Mouse (Mus musculus) testis, adult 2 months (tissue): ENCODE data around the gene Slco3a1.

Experiments used
- CTCF ChIP-seq: fragments of 200-500 bp; IDR thresholded peaks from 2 replicates; pipeline ENCODE4 v1.5.1; 2012; ENCODE audit warnings: low read depth, mild to moderate bottlenecking, inconsistent platforms, low read length, moderate library complexity; ENCODE audit not compliant: control insufficient read depth, insufficient read depth, insufficient replicate concordance
- POLR2A ChIP-seq: fragments of 200-500 bp; IDR thresholded peaks from 2 replicates; pipeline ENCODE4 v1.6.1; 2012; ENCODE audit warnings: low read depth, mild to moderate bottlenecking, inconsistent platforms, low read length, moderate library complexity; ENCODE audit not compliant: control insufficient read depth

DNA sequence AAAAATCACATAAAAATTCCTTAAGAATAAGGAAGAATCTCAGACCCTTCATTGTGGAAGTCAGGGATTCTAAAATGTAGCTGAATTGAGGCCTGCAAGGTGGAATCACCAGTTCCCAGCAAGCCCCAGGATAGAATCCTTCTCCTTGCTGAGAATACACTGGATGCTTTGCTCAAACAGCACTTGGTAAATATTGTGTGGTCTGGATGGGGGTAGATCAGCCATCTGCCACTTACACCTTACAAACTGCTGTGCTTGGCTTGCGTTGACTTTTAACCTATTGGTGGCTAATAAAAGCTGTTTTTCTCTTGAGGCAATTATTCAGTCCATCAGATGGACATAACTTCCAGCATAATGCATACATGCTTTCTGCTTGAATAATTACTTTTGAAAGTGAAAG lies 240.3 kb downstream of the Slco3a1 start:
- no peak for TF ChIP-seq CTCF
- TF ChIP-seq POLR2A = no peak
